Mouse (Mus musculus): Measurements from ENCODE around the gene Cacna1h. TPM values are rescaled to one million over a fixed set of nuclear protein-coding genes. Genes with fewer than 3 reads are reported as not detected.
A peak's percentile ranks its signal among the peaks of the same experiment; 100 is the strongest.

Gene Cacna1h
- polyA plus RNA-seq, 1 experiment from 2014 or later: 0.15 TPM

GRCm38 (mm10) chr17:25427441-25427840, 6.1 kb downstream of the Cacna1h start:
- H3K27ac ChIP-seq (ENCODE audit: low read depth): no peak overlapping the region
- no peak overlapping the region for H3K4me2 ChIP-seq (ENCODE audit: low read depth, low read length)
- H3K9me3 ChIP-seq (ENCODE audit: low read length): no peaks in the 10 kb centered on the region
- no peak overlapping the region for H3K4me3 ChIP-seq (ENCODE audit: low read depth, low read length)
- no peaks in the 10 kb centered on the region; the same call in 1 of the 2 replicates for H3K4me1 ChIP-seq (ENCODE audit: insufficient read depth)
- H3K27me3 ChIP-seq (ENCODE audit: insufficient read depth, low read length): peaks cover 16% of the 10 kb centered on the region
- DNase-seq: peak; percentile 56
- no peak overlapping the region for H3K9ac ChIP-seq (replicated peaks)
- TF ChIP-seq EP300 (IDR thresholded peaks at IDR 0.05; ENCODE audit: low read depth) (no peak), CTCF (IDR thresholded peaks at IDR 0.05; ENCODE audit: low read depth) (no peak)
- peak; percentile 21; the same call in 1 of the 2 replicates for ATAC-seq
- no peaks in the 10 kb centered on the region for H3K36me3 ChIP-seq (replicated peaks; ENCODE audit: insufficient read depth, low read length)
- 47% methylated on average over 10 of the region's 10 CpGs for WGBS (ENCODE audit: insufficient replicate concordance)

- H3K4me3 ChIP-seq (ENCODE audit: low read depth, low read length): no peak overlapping the region
- no peak overlapping the region for H3K9ac ChIP-seq (replicated peaks)
- H3K9me3 ChIP-seq (ENCODE audit: low read length): no peaks in the 10 kb centered on the region
- no peak overlapping the region for H3K27ac ChIP-seq (ENCODE audit: low read depth)
- 0 out of 2 replicates have a peak, but pooled peaks cover 5% of the 10 kb centered on the region for H3K27me3 ChIP-seq (ENCODE audit: insufficient read depth, low read length)
- H3K36me3 ChIP-seq (replicated peaks; ENCODE audit: insufficient read depth, low read length): no peaks in the 10 kb centered on the region
- no peak overlapping the region for H3K4me2 ChIP-seq (ENCODE audit: low read depth, low read length)
- ATAC-seq (no peak; the same call in 1 of the 2 replicates), DNase-seq (no peak)
- WGBS (ENCODE audit: insufficient replicate concordance): 56% methylated on average over 2 of the region's 2 CpGs
- no peaks in the 10 kb centered on the region; the same call in 1 of the 2 replicates for H3K4me1 ChIP-seq (ENCODE audit: insufficient read depth)
- TF ChIP-seq CTCF (IDR thresholded peaks at IDR 0.05; ENCODE audit: low read depth) (no peak), EP300 (IDR thresholded peaks at IDR 0.05; ENCODE audit: low read depth) (no peak)
Measured at GRCm38 (mm10) chr17:25425996-25426395, 7.6 kb downstream of the Cacna1h start.

- Histone ChIP-seq H3K9ac (replicated peaks) (no peak overlapping the region), H3K4me1 (ENCODE audit: insufficient read depth) (no peaks in the 10 kb centered on the region; the same call in 1 of the 2 replicates), H3K36me3 (replicated peaks; ENCODE audit: insufficient read depth, low read length) (no peaks in the 10 kb centered on the region), H3K4me2 (ENCODE audit: low read depth, low read length) (no peak overlapping the region), H3K27me3 (ENCODE audit: insufficient read depth, low read length) (no peaks in the 10 kb centered on the region), H3K27ac (ENCODE audit: low read depth) (no peak overlapping the region), H3K9me3 (ENCODE audit: low read length) (no peaks in the 10 kb centered on the region), H3K4me3 (ENCODE audit: low read depth, low read length) (no peak overlapping the region)
- ATAC-seq: no peak
- WGBS (ENCODE audit: insufficient replicate concordance): 59% methylated on average over 8 of the region's 8 CpGs
- DNase-seq: no peak
- TF ChIP-seq CTCF (IDR thresholded peaks at IDR 0.05; ENCODE audit: low read depth) (no peak), EP300 (IDR thresholded peaks at IDR 0.05; ENCODE audit: low read depth) (no peak)
Measured at GRCm38 (mm10) chr17:25424526-25425080, 9.0 kb downstream of the Cacna1h start.

GRCm38 (mm10) chr17:25420998-25421397, 12.6 kb downstream of the Cacna1h start:
- ATAC-seq: 0 out of 2 replicates have a peak, but pooled peaks have one; percentile 17
- WGBS (ENCODE audit: insufficient replicate concordance): 78% methylated on average over 3 of the region's 3 CpGs
- no peak overlapping the region for H3K4me3 ChIP-seq (ENCODE audit: low read depth, low read length)

GRCm38 (mm10) chr17:25418926-25419325, 14.7 kb downstream of the Cacna1h start:
- H3K36me3 ChIP-seq (replicated peaks; ENCODE audit: insufficient read depth, low read length): no peaks in the 10 kb centered on the region
- no peaks in the 10 kb centered on the region for H3K27me3 ChIP-seq (ENCODE audit: insufficient read depth, low read length)
- ATAC-seq (no peak), DNase-seq (no peak)
- H3K9ac ChIP-seq (replicated peaks): no peak overlapping the region
- H3K4me3 ChIP-seq (ENCODE audit: low read depth, low read length): no peak overlapping the region
- peaks cover 3% of the 10 kb centered on the region; the same call in 1 of the 2 replicates for H3K4me1 ChIP-seq (ENCODE audit: insufficient read depth)
- TF ChIP-seq CTCF (IDR thresholded peaks at IDR 0.05; ENCODE audit: low read depth): no peak
- 54% methylated on average over 9 of the region's 9 CpGs for WGBS (ENCODE audit: insufficient replicate concordance)
- H3K9me3 ChIP-seq (ENCODE audit: low read length): no peaks in the 10 kb centered on the region
- no peak overlapping the region for H3K27ac ChIP-seq (ENCODE audit: low read depth)
- H3K4me2 ChIP-seq (ENCODE audit: low read depth, low read length): no peak overlapping the region

More at GRCm38 (mm10) chr17:25420998-25421397, 12.6 kb downstream of the Cacna1h start:
- H3K9me3 ChIP-seq (ENCODE audit: low read length): no peaks in the 10 kb centered on the region
- H3K36me3 ChIP-seq (replicated peaks; ENCODE audit: insufficient read depth, low read length): no peaks in the 10 kb centered on the region
- H3K9ac ChIP-seq (replicated peaks): no peak overlapping the region
- no peak for DNase-seq
- TF ChIP-seq CTCF (IDR thresholded peaks at IDR 0.05; ENCODE audit: low read depth) (no peak), EP300 (IDR thresholded peaks at IDR 0.05; ENCODE audit: low read depth) (no peak)
- no peak overlapping the region for H3K27ac ChIP-seq (ENCODE audit: low read depth)
- H3K27me3 ChIP-seq (ENCODE audit: insufficient read depth, low read length): no peaks in the 10 kb centered on the region
- peaks cover 3% of the 10 kb centered on the region; the same call in 1 of the 2 replicates for H3K4me1 ChIP-seq (ENCODE audit: insufficient read depth)
- H3K4me2 ChIP-seq (ENCODE audit: low read depth, low read length): no peak overlapping the region

- H3K9ac ChIP-seq (replicated peaks): no peak overlapping the region
- no peak overlapping the region for H3K4me3 ChIP-seq (ENCODE audit: low read depth, low read length)
- peaks cover 3% of the 10 kb centered on the region; the same call in 1 of the 2 replicates for H3K4me1 ChIP-seq (ENCODE audit: insufficient read depth)
- no peaks in the 10 kb centered on the region for H3K36me3 ChIP-seq (replicated peaks; ENCODE audit: insufficient read depth, low read length)
- H3K4me2 ChIP-seq (ENCODE audit: low read depth, low read length): no peak overlapping the region
- DNase-seq (no peak), ATAC-seq (no peak)
- WGBS (ENCODE audit: insufficient replicate concordance): 70% methylated on average over 6 of the region's 6 CpGs
- TF ChIP-seq EP300 (IDR thresholded peaks at IDR 0.05; ENCODE audit: low read depth): no peak
- no peak for TF ChIP-seq CTCF (IDR thresholded peaks at IDR 0.05; ENCODE audit: low read depth)
- H3K27ac ChIP-seq (ENCODE audit: low read depth): no peak overlapping the region
- no peaks in the 10 kb centered on the region for H3K27me3 ChIP-seq (ENCODE audit: insufficient read depth, low read length)
- no peaks in the 10 kb centered on the region for H3K9me3 ChIP-seq (ENCODE audit: low read length)
Measured at GRCm38 (mm10) chr17:25417990-25418389, 15.6 kb downstream of the Cacna1h start.

Measured in liver, postnatal 0 days (tissue).